Mouse (Mus musculus): ENCODE measurements around the gene Slc26a10.

- TF ChIP-seq CTCF (IDR thresholded peaks at IDR 0.05; ENCODE audit: low read depth) (no peak), EP300 (IDR thresholded peaks at IDR 0.05; ENCODE audit: low read depth) (no peak)
These were observed 26.2 kb downstream of the Slc26a10 start for GRCm38 (mm10) chr10:127154241-127154640.
